Mouse (Mus musculus) heart, embryonic 13.5 days (tissue): ENCODE data around the gene Prss42. TPM values are rescaled to one million over a fixed set of nuclear protein-coding genes. Genes with fewer than 3 reads are reported as not detected.

Source experiments
- ATAC-seq: fragments of 200-750 bp; cut with Nextera tagmentation; 2 replicates; pipeline ENCODE4 v1.8.0; 2017; ENCODE audit warnings: moderate TSS enrichment; ENCODE audit not compliant: insufficient number of reproducible peaks, low FRiP score, low TSS enrichment; ENCODE audit errors: extremely low read depth
- H3K27ac ChIP-seq: fragments of 300-500 bp; sonication (generic); replicated peaks from 2 replicates; pipeline ENCODE4 v1.5.1; 2015; ENCODE audit warnings: moderate library complexity, mild to moderate bottlenecking, inconsistent platforms
- H3K27me3 ChIP-seq: fragments of 300-500 bp; sonication (generic); replicated peaks from 2 replicates; pipeline ENCODE4 v1.6.1; 2015; ENCODE audit warnings: mild to moderate bottlenecking, inconsistent platforms
- H3K36me3 ChIP-seq: fragments of 300-500 bp; sonication (generic); 2 replicates; pipeline ENCODE4 v1.6.1; 2015; ENCODE audit warnings: mild to moderate bottlenecking, inconsistent platforms
- H3K4me1 ChIP-seq: fragments of 300-500 bp; sonication (generic); 2 replicates; pipeline ENCODE4 v1.6.1; 2015; ENCODE audit warnings: inconsistent platforms
- H3K4me2 ChIP-seq: fragments of 300-500 bp; sonication (generic); 2 replicates; pipeline ENCODE4 v1.6.1; 2015; ENCODE audit warnings: inconsistent platforms, mild to moderate bottlenecking, moderate library complexity
- H3K4me3 ChIP-seq: fragments of 300-500 bp; sonication (generic); 2 replicates; pipeline ENCODE4 v1.5.1; 2015; ENCODE audit warnings: moderate library complexity, mild to moderate bottlenecking, inconsistent platforms
- H3K9ac ChIP-seq: fragments of 300-500 bp; sonication (generic); 2 replicates; pipeline ENCODE4 v1.6.1; 2015; ENCODE audit warnings: inconsistent platforms, mild to moderate bottlenecking, moderate library complexity
- H3K9me3 ChIP-seq: fragments of 300-500 bp; sonication (generic); 2 replicates; pipeline ENCODE4 v1.6.1; 2016; ENCODE audit warnings: inconsistent platforms
- WGBS: fragments of 180-500 bp; shearing (Covaris S2); methylation state at CpG from one replicate; pipeline ENCODE4 v1.1.7; 2015; ENCODE audit warnings: mixed read lengths; 5-methylcytosine and 5-hydroxymethylcytosine counted together
- polyA plus RNA-seq: library from polyadenylated mRNA; unstranded; fragments of >200 nt; fragmentation: Nextera tagmentation; extraction: Ambion mirVana; gene quantifications from 2 replicates; pipeline ENCODE4 v1.2.1, GENCODE M21; 2015

Prss42 gene
- polyA plus RNA-seq, 1 experiment from 2014 or later: not detected

- Histone ChIP-seq H3K4me2 (peak overlapping the region; percentile 63), H3K4me3 (peak overlapping the region; percentile 62), H3K9me3 (no peaks in the 10 kb centered on the region), H3K27ac (peak overlapping the region; percentile 94), H3K36me3 (peaks cover 24% of the 10 kb centered on the region), H3K9ac (peak overlapping the region; percentile 86), H3K4me1 (peaks cover 47% of the 10 kb centered on the region), H3K27me3 (no peaks in the 10 kb centered on the region)
- WGBS: 39% methylated on average over 2 of the region's 2 CpGs
- peak; percentile 75; the same call in 1 of the 2 replicates for ATAC-seq
These were observed 34.6 kb upstream of the Prss42 start for GRCm38 (mm10) chr9:110763405-110763804.

- ATAC-seq: no peak
- peaks cover 31% of the 10 kb centered on the region for H3K4me1 ChIP-seq
- H3K4me3 ChIP-seq: no peak overlapping the region
- H3K9ac ChIP-seq: no peak overlapping the region
- H3K27me3 ChIP-seq: no peaks in the 10 kb centered on the region
- 0 out of 2 replicates have a peak overlapping the region, but pooled peaks have one; percentile 20 for H3K27ac ChIP-seq
- peaks cover 37% of the 10 kb centered on the region for H3K36me3 ChIP-seq
- H3K9me3 ChIP-seq: no peaks in the 10 kb centered on the region
- WGBS: 85% methylated on average over 10 of the region's 10 CpGs
- H3K4me2 ChIP-seq: no peak overlapping the region
These were observed 25.6 kb upstream of the Prss42 start for GRCm38 (mm10) chr9:110772336-110772735.

DNA sequence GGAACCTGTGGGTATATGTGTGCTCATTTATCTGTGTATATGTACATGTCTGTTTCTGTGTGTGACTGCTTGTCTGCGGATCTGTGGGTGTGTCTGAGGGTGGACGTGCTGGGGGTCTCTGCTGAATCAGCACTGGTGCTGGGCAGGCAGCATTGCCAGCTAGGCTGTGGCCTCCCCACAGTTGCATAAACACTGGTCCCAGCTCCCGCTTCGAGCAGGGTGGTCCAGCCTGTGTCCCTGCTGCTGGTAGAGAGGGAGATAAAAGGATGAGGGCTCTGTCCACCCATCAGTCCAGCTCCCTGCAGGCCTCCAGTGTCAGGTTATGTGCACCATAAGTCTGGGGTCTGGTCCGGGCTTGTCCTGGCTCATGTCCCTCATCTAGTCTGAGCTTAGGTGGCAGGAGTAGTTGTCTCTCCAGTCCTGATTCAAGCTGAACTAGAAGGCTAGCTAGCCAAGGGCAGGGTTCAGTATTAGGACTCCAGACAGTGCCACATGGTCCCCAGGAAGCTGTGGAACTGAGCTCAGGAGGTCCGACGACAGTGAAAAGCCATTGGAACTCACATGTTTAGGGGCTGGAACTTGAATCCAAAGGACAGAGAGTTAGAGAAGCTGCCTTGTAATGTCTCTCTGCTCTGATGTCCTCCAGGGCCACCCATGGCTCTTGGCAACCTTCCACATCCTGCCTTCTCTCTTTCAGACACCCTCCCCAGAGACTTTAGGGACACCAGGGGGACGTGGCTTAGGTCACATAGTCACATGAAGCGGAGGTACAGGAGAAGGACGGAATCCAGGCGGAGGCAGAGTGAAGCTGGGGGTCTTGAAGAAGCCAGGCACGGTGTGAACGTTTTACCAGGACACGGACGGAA, 23.3 kb upstream of the Prss42 start:
- peak overlapping the region; percentile 81 for H3K27ac ChIP-seq
- H3K36me3 ChIP-seq: peaks cover 16% of the 10 kb centered on the region
- peaks cover 3% of the 10 kb centered on the region for H3K27me3 ChIP-seq
- H3K4me3 ChIP-seq: no peak overlapping the region
- no peaks in the 10 kb centered on the region for H3K9me3 ChIP-seq
- 61% methylated on average over 15 of the region's 15 CpGs for WGBS
- H3K9ac ChIP-seq: peak overlapping the region; percentile 65
- H3K4me2 ChIP-seq: no peak overlapping the region
- peaks cover 27% of the 10 kb centered on the region for H3K4me1 ChIP-seq
- no peak for ATAC-seq

DNA sequence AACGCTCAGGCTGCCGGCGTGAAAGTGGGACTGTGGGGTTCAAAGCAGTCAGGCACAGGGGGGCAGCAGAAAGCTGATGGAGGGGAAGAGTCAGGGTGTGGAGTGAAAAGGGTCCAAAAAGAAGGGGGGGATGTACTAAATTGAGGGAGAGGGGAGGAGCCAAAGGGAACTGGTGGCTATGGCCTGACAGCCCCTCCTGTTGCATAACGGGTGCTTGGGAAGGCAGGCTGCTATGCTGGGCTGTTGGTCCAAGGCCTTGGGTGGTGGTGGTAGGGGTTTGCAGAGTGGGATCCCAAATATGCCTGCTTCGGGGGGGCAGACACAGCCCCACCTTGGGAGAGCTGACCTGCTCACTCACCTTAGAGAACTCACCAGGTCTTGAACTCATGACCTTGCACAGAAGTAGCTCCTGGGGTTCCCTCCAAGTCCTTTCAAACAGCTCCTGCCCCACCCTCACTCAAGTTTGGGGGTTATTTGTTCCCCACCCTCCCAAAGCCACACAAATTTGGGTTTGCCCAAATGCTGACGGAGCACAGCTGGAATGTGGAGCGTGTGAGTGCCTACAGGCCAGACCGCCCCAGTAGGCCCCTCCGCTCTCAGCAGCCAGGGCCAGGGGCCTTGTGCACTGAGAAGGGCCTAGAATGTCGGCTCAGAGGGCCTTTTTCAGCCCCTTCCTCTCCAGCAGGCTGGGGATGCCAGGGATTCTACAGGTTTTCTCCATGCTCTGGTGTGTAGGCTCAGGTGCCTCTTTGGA, 22.5 kb upstream of the Prss42 start:
- 52% methylated on average over 10 of the region's 10 CpGs for WGBS
- Histone ChIP-seq H3K9ac (peak overlapping the region; percentile 65), H3K27ac (peak overlapping the region; percentile 81)

DNA sequence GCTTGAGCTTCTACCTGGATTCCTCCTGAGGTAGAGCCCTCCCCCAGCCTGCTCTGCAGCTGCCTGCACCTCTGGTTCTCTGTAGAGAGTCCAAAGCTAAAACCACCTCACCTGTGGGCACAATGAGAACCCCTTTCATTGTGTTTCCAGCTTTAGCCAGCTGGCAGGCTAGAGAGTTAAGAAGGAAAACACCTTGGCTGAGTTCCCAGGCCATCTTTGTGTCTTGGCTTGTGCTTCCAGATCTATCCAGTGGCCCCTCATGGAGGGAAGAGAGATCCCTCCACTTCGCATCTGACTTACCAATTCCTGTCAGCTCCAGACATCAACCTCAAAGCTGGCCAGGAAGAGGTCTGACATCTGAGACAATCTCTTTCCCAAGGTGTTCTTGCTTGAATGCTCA, 19.9 kb upstream of the Prss42 start:
- Histone ChIP-seq H3K9ac (no peak overlapping the region), H3K4me2 (no peak overlapping the region), H3K4me1 (peaks cover 42% of the 10 kb centered on the region), H3K27me3 (peaks cover 13% of the 10 kb centered on the region), H3K9me3 (no peaks in the 10 kb centered on the region), H3K27ac (no peak overlapping the region), H3K4me3 (no peak overlapping the region), H3K36me3 (no peaks in the 10 kb centered on the region)
- WGBS: 75% methylated on average over 1 of the region's 1 CpGs
- ATAC-seq: no peak

More for the DNA sequence above, 22.5 kb upstream of the Prss42 start:
- no peak overlapping the region for H3K4me2 ChIP-seq
- ATAC-seq: no peak
- H3K9me3 ChIP-seq: no peaks in the 10 kb centered on the region
- H3K27me3 ChIP-seq: peaks cover 6% of the 10 kb centered on the region
- H3K4me3 ChIP-seq: no peak overlapping the region
- H3K4me1 ChIP-seq: peaks cover 29% of the 10 kb centered on the region
- peaks cover 8% of the 10 kb centered on the region for H3K36me3 ChIP-seq

GRCm38 (mm10) chr9:110778559-110778958, 19.4 kb upstream of the Prss42 start:
- H3K4me3 ChIP-seq: no peak overlapping the region
- H3K27ac ChIP-seq: no peak overlapping the region
- ATAC-seq: no peak
- H3K9ac ChIP-seq: no peak overlapping the region
- H3K4me2 ChIP-seq: no peak overlapping the region
- no peaks in the 10 kb centered on the region for H3K9me3 ChIP-seq
- H3K36me3 ChIP-seq: no peaks in the 10 kb centered on the region
- H3K27me3 ChIP-seq: peaks cover 13% of the 10 kb centered on the region
- peaks cover 43% of the 10 kb centered on the region for H3K4me1 ChIP-seq
- WGBS: 75% methylated on average over 7 of the region's 7 CpGs

DNA sequence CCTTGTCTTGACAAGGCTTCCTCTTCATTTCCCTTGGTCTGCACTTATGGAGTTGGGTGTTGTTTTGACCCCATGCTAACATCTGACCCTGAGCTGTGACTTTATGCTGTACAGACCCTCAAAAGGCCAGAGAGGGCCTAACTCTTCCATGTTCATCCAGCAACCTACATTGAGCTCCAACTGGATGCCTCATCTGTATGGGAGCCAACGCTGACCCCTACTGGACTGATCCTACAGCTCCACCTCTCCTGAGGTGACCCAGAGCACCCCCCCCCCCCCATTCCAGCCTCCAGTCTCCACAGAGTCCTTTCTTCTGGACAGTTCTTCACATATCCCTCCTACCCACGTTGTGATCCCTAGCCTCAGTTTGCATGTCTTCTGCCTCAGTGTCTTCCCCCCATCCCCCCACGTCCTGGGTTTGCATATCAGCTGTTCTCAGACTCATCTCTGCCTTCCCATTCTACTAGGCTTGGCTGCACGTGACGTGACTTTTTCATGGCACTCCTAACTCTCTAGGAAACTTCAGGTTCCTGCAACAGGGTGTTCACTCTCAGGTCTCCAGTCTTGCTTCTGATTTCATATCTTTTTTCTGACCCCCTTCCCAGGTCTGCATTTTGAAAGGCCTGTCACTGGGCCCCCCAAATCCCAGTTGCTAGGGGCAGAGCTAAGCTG, 18.6 kb upstream of the Prss42 start:
- 48% methylated on average over 5 of the region's 5 CpGs for WGBS

GRCm38 (mm10) chr9:110781256-110781721, 16.7 kb upstream of the Prss42 start:
- H3K4me3 ChIP-seq: peak overlapping the region; percentile 62
- H3K27me3 ChIP-seq: peaks cover 13% of the 10 kb centered on the region
- H3K4me1 ChIP-seq: peaks cover 29% of the 10 kb centered on the region
- ATAC-seq: peak; percentile 73
- H3K27ac ChIP-seq: peak overlapping the region; percentile 82
- peak overlapping the region; percentile 95 for H3K4me2 ChIP-seq
- H3K9ac ChIP-seq: peak overlapping the region; percentile 87
- H3K9me3 ChIP-seq: no peaks in the 10 kb centered on the region
- no peaks in the 10 kb centered on the region for H3K36me3 ChIP-seq
- under 1% methylated on average over 43 of the region's 43 CpGs for WGBS

More for the DNA sequence above, 18.6 kb upstream of the Prss42 start:
- ATAC-seq: no peak
- Histone ChIP-seq H3K27me3 (peaks cover 13% of the 10 kb centered on the region), H3K9ac (no peak overlapping the region), H3K27ac (no peak overlapping the region), H3K36me3 (no peaks in the 10 kb centered on the region), H3K4me1 (peaks cover 44% of the 10 kb centered on the region), H3K4me3 (no peak overlapping the region), H3K9me3 (no peaks in the 10 kb centered on the region), H3K4me2 (no peak overlapping the region)

DNA sequence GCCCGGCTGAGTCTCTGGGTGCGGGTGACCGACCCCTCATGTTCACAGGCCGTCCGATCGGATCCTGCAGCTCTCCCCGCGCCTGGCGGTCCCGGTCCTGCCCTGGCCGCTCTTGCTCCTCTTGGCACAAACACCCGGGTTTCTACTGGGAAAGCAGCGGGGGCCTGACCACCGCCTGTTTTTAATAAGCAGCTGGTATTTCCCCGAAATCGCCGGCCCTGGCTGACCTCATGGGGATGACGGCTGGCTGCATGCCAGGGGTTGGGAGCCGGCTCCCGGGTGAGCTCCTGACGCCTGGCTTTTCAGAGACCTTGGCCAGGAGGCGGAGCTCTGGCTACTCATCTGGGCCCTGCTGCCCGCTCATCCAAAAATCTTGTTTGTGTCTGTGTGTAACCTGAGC, 16.2 kb upstream of the Prss42 start:
- Histone ChIP-seq H3K27ac (peak overlapping the region; percentile 82), H3K9me3 (no peaks in the 10 kb centered on the region), H3K36me3 (no peaks in the 10 kb centered on the region), H3K27me3 (peaks cover 13% of the 10 kb centered on the region), H3K4me2 (peak overlapping the region; percentile 95), H3K4me1 (peaks cover 29% of the 10 kb centered on the region), H3K4me3 (peak overlapping the region; percentile 62), H3K9ac (peak overlapping the region; percentile 87)
- ATAC-seq: peak; percentile 33
- WGBS: under 1% methylated on average over 23 of the region's 23 CpGs

- H3K9ac ChIP-seq: no peak overlapping the region
- peaks cover 21% of the 10 kb centered on the region for H3K4me1 ChIP-seq
- H3K9me3 ChIP-seq: no peaks in the 10 kb centered on the region
- no peak for ATAC-seq
- H3K27ac ChIP-seq: no peak overlapping the region
- 24% methylated on average over 1 of the region's 1 CpGs for WGBS
- no peak overlapping the region for H3K4me2 ChIP-seq
- H3K27me3 ChIP-seq: peaks cover 13% of the 10 kb centered on the region
- no peak overlapping the region for H3K4me3 ChIP-seq
- H3K36me3 ChIP-seq: no peaks in the 10 kb centered on the region
These were observed 14.4 kb upstream of the Prss42 start for GRCm38 (mm10) chr9:110783611-110784010.

GRCm38 (mm10) chr9:110788169-110788568, 9.8 kb upstream of the Prss42 start:
- Histone ChIP-seq H3K4me2 (no peak overlapping the region), H3K36me3 (no peaks in the 10 kb centered on the region), H3K27me3 (no peaks in the 10 kb centered on the region), H3K4me3 (no peak overlapping the region), H3K9me3 (no peaks in the 10 kb centered on the region), H3K4me1 (peaks cover 6% of the 10 kb centered on the region), H3K27ac (no peak overlapping the region), H3K9ac (no peak overlapping the region)
- WGBS: 74% methylated on average over 3 of the region's 3 CpGs
- ATAC-seq: no peak
